Mouse (Mus musculus) intestine, embryonic 16.5 days (tissue): ENCODE measurements at regions not wholly inside any gene's neighbourhood (a gene's known extent, or its start where the extent isn't known, plus 50 kb on each side); places are given as distances from the start of the nearest gene placed in this dataset.

Source experiments
- ATAC-seq: fragments of 200-750 bp; cut with Nextera tagmentation; 2 replicates; pipeline ENCODE4 v1.8.0; 2017; ENCODE audit warnings: moderate TSS enrichment, moderate library complexity
- H3K27ac ChIP-seq: fragments of 300-500 bp; sonication (generic); 2 replicates; pipeline ENCODE4 v1.5.1; 2014; ENCODE audit warnings: mild to moderate bottlenecking, low read length
- H3K27me3 ChIP-seq: fragments of 300-500 bp; sonication (generic); replicated peaks from 2 replicates; pipeline ENCODE4 v1.6.1; 2014; ENCODE audit warnings: low read length, control low read depth, mixed read lengths; ENCODE audit not compliant: control insufficient read depth, insufficient read depth
- H3K36me3 ChIP-seq: fragments of 300-500 bp; sonication (generic); 2 replicates; pipeline ENCODE4 v1.6.1; 2014; ENCODE audit warnings: low read length, control low read depth; ENCODE audit not compliant: control insufficient read depth, insufficient read depth
- H3K4me1 ChIP-seq: fragments of 300-500 bp; sonication (generic); 2 replicates; pipeline ENCODE4 v1.6.1; 2014; ENCODE audit warnings: low read length, control low read depth, mixed read lengths; ENCODE audit not compliant: control insufficient read depth, insufficient read depth
- H3K4me2 ChIP-seq: fragments of 300-500 bp; sonication (generic); 2 replicates; pipeline ENCODE4 v1.6.1; 2014; ENCODE audit warnings: low read depth, low read length, control low read depth
- H3K4me3 ChIP-seq: fragments of 300-500 bp; sonication (generic); 2 replicates; pipeline ENCODE4 v1.5.1; 2014; ENCODE audit warnings: mild to moderate bottlenecking, low read length
- H3K9ac ChIP-seq: fragments of 300-500 bp; sonication (generic); 2 replicates; pipeline ENCODE4 v1.6.1; 2014; ENCODE audit warnings: low read depth, low read length
- H3K9me3 ChIP-seq: fragments of 300-500 bp; sonication (generic); 2 replicates; pipeline ENCODE4 v1.6.1; 2016; ENCODE audit warnings: low read length, control low read depth; ENCODE audit not compliant: control insufficient read depth
- WGBS: fragments of 180-500 bp; shearing (Covaris S2); extraction: QIAGEN DNeasy Blood & Tissue Kit; methylation state at CpG from one replicate; pipeline ENCODE4 v1.1.7; 2014; 5-methylcytosine and 5-hydroxymethylcytosine counted together

GRCm38 (mm10) chr19:19969780-19970512 is 420.8 kb downstream of the Anxa1 start:
- H3K36me3 ChIP-seq = no peaks in the 10 kb centered on the region
- H3K27ac ChIP-seq = no peak overlapping the region
- no peak for ATAC-seq
- WGBS = 73% methylated on average over 3 of the region's 3 CpGs
- H3K4me1 ChIP-seq = no peaks in the 10 kb centered on the region
- no peaks in the 10 kb centered on the region for H3K27me3 ChIP-seq
- no peak overlapping the region for H3K4me2 ChIP-seq
- H3K4me3 ChIP-seq = no peak overlapping the region
- no peak overlapping the region for H3K9ac ChIP-seq
- no peaks in the 10 kb centered on the region for H3K9me3 ChIP-seq

DNA sequence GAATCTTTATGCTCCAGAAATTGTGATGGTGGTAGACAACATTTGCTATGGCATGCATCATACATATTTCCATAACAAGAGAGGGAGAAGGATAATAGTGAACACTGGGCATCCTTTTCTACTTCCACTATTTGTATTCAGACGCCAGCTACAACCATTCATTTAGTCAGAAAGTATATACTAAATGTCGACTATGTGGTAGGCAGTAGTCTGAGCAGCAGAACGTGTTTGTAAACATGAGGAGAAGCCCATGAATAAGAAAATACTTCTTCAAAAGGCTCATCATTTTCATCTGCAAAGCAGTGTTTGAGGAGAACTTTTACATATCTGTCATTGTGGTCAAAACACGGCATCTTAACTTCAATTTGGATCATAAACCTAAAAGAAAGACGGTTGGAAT is 421.4 kb downstream of the Anxa1 start:
- no peaks in the 10 kb centered on the region for H3K4me1 ChIP-seq
- H3K9ac ChIP-seq = no peak overlapping the region
- H3K27me3 ChIP-seq = no peaks in the 10 kb centered on the region
- no peak overlapping the region for H3K4me3 ChIP-seq
- H3K27ac ChIP-seq = no peak overlapping the region
- WGBS = 61% methylated on average over 5 of the region's 5 CpGs
- H3K4me2 ChIP-seq = no peak overlapping the region
- no peaks in the 10 kb centered on the region for H3K9me3 ChIP-seq
- no peak for ATAC-seq
- H3K36me3 ChIP-seq = no peaks in the 10 kb centered on the region

GRCm38 (mm10) chr19:19945247-19945646 is 445.5 kb downstream of the Anxa1 start:
- Histone ChIP-seq H3K4me3 (no peak overlapping the region), H3K9ac (no peak overlapping the region), H3K4me2 (no peak overlapping the region), H3K27me3 (no peaks in the 10 kb centered on the region), H3K9me3 (no peaks in the 10 kb centered on the region), H3K27ac (no peak overlapping the region), H3K36me3 (no peaks in the 10 kb centered on the region), H3K4me1 (no peaks in the 10 kb centered on the region)
- no peak for ATAC-seq
- WGBS = 88% methylated on average over 1 of the region's 1 CpGs

DNA sequence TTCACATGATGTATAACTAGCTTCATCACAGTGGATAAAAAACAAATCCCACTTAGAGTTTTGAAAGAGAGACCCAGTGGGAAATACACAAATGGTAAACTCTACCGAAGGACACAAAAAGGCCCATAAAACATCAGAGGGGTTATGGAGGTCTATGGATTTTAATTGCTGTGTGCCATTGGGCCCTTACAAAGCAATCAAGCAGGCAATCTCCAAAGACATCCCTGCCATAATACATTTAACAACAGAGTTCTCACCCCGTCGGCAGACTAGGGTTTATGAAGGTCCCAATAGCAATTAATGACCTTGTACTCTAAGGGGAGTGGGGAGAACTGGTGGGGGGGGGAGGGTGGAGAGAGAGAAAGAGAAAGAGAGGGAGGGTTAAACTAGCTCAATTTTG is 448.0 kb downstream of the Anxa1 start:
- Histone ChIP-seq H3K4me1 (no peaks in the 10 kb centered on the region), H3K27me3 (no peaks in the 10 kb centered on the region), H3K36me3 (no peaks in the 10 kb centered on the region), H3K4me2 (no peak overlapping the region), H3K9me3 (no peaks in the 10 kb centered on the region), H3K4me3 (no peak overlapping the region), H3K27ac (no peak overlapping the region), H3K9ac (no peak overlapping the region)
- 67% methylated on average over 3 of the region's 3 CpGs for WGBS
- ATAC-seq = no peak

- Histone ChIP-seq H3K36me3 (no peaks in the 10 kb centered on the region), H3K27ac (no peak overlapping the region), H3K4me1 (no peaks in the 10 kb centered on the region), H3K4me3 (no peak overlapping the region), H3K27me3 (no peaks in the 10 kb centered on the region), H3K4me2 (no peak overlapping the region), H3K9ac (no peak overlapping the region), H3K9me3 (no peaks in the 10 kb centered on the region)
- WGBS = 78% methylated on average over 2 of the region's 2 CpGs
- no peak for ATAC-seq
These were observed 469.6 kb downstream of the Anxa1 start for GRCm38 (mm10) chr19:19921109-19921508.

DNA sequence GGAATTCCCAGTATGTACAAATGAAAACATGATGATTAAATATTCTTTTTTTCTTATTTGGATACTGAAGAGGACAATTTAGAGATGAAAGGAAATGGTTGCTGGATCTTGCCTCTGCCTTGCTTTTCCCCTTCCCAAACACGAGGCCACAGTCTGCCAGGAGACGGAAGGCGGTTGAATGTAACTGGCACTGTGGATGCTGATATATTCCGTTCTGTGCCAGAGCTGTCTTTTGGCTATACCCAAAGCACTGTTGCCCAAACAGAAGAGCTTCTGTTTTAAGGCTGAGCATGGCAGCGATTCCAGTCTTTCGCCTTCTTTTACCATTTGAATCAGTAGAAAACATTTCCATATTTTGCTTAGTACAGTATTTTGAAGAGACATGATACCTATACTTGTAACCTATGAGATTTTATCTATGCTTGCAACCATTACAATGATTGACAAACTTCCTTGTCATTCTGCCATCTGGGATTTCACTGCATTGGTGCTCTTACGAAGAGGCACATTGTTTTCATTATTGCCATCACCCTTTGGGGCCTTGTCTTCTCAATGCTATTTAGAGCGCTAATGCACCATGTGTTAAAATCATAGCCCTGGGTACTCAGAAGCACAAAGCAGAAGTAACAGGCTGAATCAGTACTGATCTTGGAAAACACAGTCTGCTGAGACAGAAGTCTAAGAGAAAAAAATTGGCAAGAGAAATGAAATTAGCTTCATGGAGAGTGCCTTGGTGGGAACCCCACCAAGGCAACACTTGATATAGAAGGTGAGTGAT is 504.6 kb downstream of the Anxa1 start:
- Histone ChIP-seq H3K4me2 (no peak overlapping the region), H3K4me3 (no peak overlapping the region), H3K9ac (no peak overlapping the region), H3K27me3 (no peaks in the 10 kb centered on the region), H3K27ac (no peak overlapping the region), H3K4me1 (no peaks in the 10 kb centered on the region), H3K36me3 (no peaks in the 10 kb centered on the region), H3K9me3 (no peaks in the 10 kb centered on the region)
- no peak for ATAC-seq
- 85% methylated on average over 8 of the region's 8 CpGs for WGBS

DNA sequence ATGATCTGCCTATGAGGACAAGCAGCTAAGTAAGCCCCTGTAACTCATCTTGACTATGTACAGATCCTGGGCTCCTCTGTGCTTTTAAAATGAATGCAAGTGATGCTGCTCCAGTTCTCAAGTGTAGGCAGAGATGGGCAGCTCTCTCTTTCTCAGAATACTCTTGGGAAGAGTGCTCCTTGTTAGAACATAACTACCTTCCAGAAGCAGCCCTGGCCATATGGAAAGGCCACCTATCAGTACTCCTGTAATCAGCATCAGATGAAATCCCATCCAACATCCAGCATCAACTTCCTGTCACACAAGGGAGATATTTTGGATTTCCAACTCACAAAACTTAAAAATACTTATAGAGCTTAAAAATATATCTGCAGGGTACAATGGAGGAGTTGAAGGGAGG is 509.8 kb downstream of the Anxa1 start:
- no peaks in the 10 kb centered on the region for H3K9me3 ChIP-seq
- H3K4me2 ChIP-seq = no peak overlapping the region
- no peaks in the 10 kb centered on the region for H3K4me1 ChIP-seq
- H3K36me3 ChIP-seq = no peaks in the 10 kb centered on the region
- H3K27ac ChIP-seq = no peak overlapping the region
- H3K4me3 ChIP-seq = no peak overlapping the region
- no peak for ATAC-seq
- H3K27me3 ChIP-seq = no peaks in the 10 kb centered on the region
- no peak overlapping the region for H3K9ac ChIP-seq

DNA sequence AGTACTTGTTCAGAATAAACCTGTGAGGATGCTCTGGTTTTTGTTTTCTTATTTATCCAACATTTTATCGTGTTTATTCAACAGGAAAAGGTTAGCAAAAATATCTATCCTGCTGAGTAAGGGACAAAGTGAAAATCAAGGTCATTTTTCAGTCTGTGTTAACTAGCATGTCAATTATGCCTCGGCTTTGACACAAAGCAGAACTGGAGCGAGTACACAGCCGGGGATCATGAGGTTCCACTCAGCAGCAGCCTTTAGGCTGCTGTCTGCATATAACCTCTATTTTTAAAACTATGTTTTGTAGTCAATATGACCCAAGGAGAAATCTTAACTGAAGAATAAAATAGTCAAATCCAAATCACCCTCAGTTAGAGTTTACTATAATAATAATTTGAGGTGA is 542.6 kb downstream of the Anxa1 start:
- ATAC-seq = no peak
- 45% methylated on average over 4 of the region's 4 CpGs for WGBS
- H3K9me3 ChIP-seq = no peaks in the 10 kb centered on the region
- no peak overlapping the region for H3K27ac ChIP-seq
- H3K27me3 ChIP-seq = no peaks in the 10 kb centered on the region
- no peak overlapping the region for H3K4me2 ChIP-seq
- H3K4me1 ChIP-seq = no peaks in the 10 kb centered on the region
- no peak overlapping the region for H3K4me3 ChIP-seq
- H3K36me3 ChIP-seq = no peaks in the 10 kb centered on the region
- H3K9ac ChIP-seq = no peak overlapping the region

DNA sequence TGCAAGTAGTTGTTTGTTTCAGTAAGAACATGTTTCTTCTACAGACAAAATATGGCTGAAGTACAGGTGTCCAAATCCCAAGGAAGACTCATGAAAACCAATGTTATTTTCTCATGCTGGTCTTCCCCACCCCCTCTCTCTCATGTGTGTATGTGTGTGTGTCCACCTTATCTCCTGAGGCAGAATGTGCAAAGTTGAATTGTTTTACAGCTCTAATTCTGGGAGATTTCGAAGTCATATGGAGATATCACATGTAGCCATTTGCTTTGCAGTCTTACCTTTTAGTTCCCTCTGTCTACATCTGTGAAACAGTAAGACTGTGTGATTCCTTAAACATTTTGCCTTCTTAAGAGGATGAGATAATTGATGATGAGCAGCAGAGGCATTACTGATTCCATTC is 582.8 kb downstream of the Anxa1 start:
- Histone ChIP-seq H3K4me3 (no peak overlapping the region), H3K9ac (no peak overlapping the region), H3K27ac (no peak overlapping the region), H3K36me3 (no peaks in the 10 kb centered on the region), H3K4me1 (no peaks in the 10 kb centered on the region), H3K27me3 (no peaks in the 10 kb centered on the region), H3K9me3 (no peaks in the 10 kb centered on the region), H3K4me2 (no peak overlapping the region)
- 62% methylated on average over 1 of the region's 1 CpGs for WGBS
- peak; percentile 81 for ATAC-seq
